ENCODE assay signal across 9 mouse cellular contexts in genomic region chr5:114593949-114594348, GRCm38 (mm10). TPM values are rescaled to one million over a fixed set of nuclear protein-coding genes. Genes with fewer than 3 reads are reported as not detected.
DNase-seq lines count a peak whose midpoint lies in the region; ATAC-seq and TF ChIP-seq lines count a peak whose summit lies in the region.
"Had no signal": no experiment of that assay in that cellular context is flagged by ENCODE, and none has a peak within 500 bp of the region (broad histone marks: within the 10 kb centered on the region; RNA-seq: fewer than 3 reads in every experiment).

No protein-coding gene starts in this region.

- no peak for TF ChIP-seq EP300 in heart, adult 2 months (IDR thresholded peaks at IDR 0.05; ENCODE audit: insufficient read depth, low read depth, low read length)

- TF ChIP-seq POLR2A in heart, adult 2 months (IDR thresholded peaks at IDR 0.05; ENCODE audit: insufficient read depth, low read depth, low read length) = no peak

- no peak for DNase-seq in heart, adult 2 months
- DNase-seq in heart, adult 8-10 months (ENCODE audit: low spot score) = no peak
- DNase-seq in neural tube, embryonic 10.5 days (ENCODE audit: extremely low spot score, low spot score) = no peak
- peak; percentile 36 to 74 for DNase-seq in kidney, postnatal 36 days
- no peak for DNase-seq in cerebellum, adult 11-12 months
- DNase-seq in testis, postnatal 14 days (ENCODE audit: low spot score) = no peak
- no peak for DNase-seq in ovary, postnatal 10 days (ENCODE audit: low spot score)
- DNase-seq: cerebellum, adult 8-10 months had no signal

- no peaks in the 10 kb centered on the region for H3K36me3 ChIP-seq in heart, adult 2 months (ENCODE audit: control insufficient read depth, insufficient read depth, low read length)
- peaks cover 12% of the 10 kb centered on the region; the same call in 1 of the 2 replicates for H3K36me3 ChIP-seq in neural tube, embryonic 12.5 days

- intact Hi-C loops in heart, adult 2 months (cut with DNase I) = no loop called here

- 54% methylated on average over 5 of the region's 5 CpGs for WGBS in heart, adult 2 months
- WGBS in neural tube, embryonic 12.5 days = 92% methylated on average over 5 of the region's 5 CpGs

- H3K79me2 ChIP-seq in heart, adult 2 months (replicated peaks; ENCODE audit: control insufficient read depth, insufficient read depth, low read length) = no peaks in the 10 kb centered on the region

- no peaks in the 10 kb centered on the region for H3K27me3 ChIP-seq in heart, adult 2 months (ENCODE audit: control insufficient read depth, insufficient read depth, low read length)
- H3K27me3 ChIP-seq in neural tube, embryonic 12.5 days (replicated peaks) = no peaks in the 10 kb centered on the region

- peaks cover 18% of the 10 kb centered on the region for H3K4me1 ChIP-seq in heart, adult 2 months (ENCODE audit: control insufficient read depth, insufficient read depth, low read length)
- peaks cover 71% of the 10 kb centered on the region for H3K4me1 ChIP-seq in neural tube, embryonic 12.5 days

- no peak for ATAC-seq in neural tube, embryonic 12.5 days (ENCODE audit: low FRiP score, low read depth)

- 0 out of 2 replicates have a peak overlapping the region, but pooled peaks have one; percentile 5 for H3K4me2 ChIP-seq in neural tube, embryonic 12.5 days (replicated peaks)

- no peak overlapping the region for H3K9ac ChIP-seq in heart, adult 2 months (ENCODE audit: low read depth, low read length)
- no peak overlapping the region for H3K9ac ChIP-seq in neural tube, embryonic 12.5 days

- no peak for TF ChIP-seq CTCF in heart, adult 2 months (IDR thresholded peaks at IDR 0.05)

- no peak overlapping the region for H3K4me3 ChIP-seq in heart, adult 2 months
- no peak overlapping the region for H3K4me3 ChIP-seq in neural tube, embryonic 12.5 days

- peak overlapping the region; percentile 81 for H3K27ac ChIP-seq in heart, adult 2 months
- H3K27ac ChIP-seq in neural tube, embryonic 12.5 days = no peak overlapping the region

- no peaks in the 10 kb centered on the region for H3K9me3 ChIP-seq in neural tube, embryonic 12.5 days

RNA-seq across cellular contexts. Expression of gene Fam222a, which starts 26.1 kb away (rescaled TPM):
- 1 to 10 TPM; 2.1 to 5.0 TPM for total RNA-seq in heart, adult 2 months (2021)
- 2.0 and 2.8 TPM in 2 replicates for polyA plus RNA-seq in heart, adult 2 months (2012; rRNA removed)
- 1 to 10 TPM; 1.2 to 2.4 (median 1.7) TPM for total RNA-seq in heart, adult 8-10 months (2022)
- polyA plus RNA-seq in neural tube, embryonic 12.5 days (2016; fragmentation: Nextera tagmentation; extraction: Ambion mirVana) = 7.2 and 8.0 TPM in 2 replicates

Comparison
In these comparisons a context has a peak if more than half of its experiments do, and no peak if none do; other contexts are left out.
1. DNase-seq: peak in kidney, postnatal 36 days (2 of 2); none in heart, adult 2 months (0 of 2), heart, adult 8-10 months (single experiment), neural tube, embryonic 10.5 days (single experiment), cerebellum, adult 11-12 months (single experiment), testis, postnatal 14 days (single experiment) and ovary, postnatal 10 days (single experiment).